8 mouse cellular contexts compared by ENCODE assay signal in genomic region chr11:75510627-75510993, GRCm38 (mm10). TPM values are rescaled to one million over a fixed set of nuclear protein-coding genes. Genes with fewer than 3 reads are reported as not detected.
DNase-seq lines count a peak whose midpoint lies in the region; ATAC-seq and TF ChIP-seq lines count a peak whose summit lies in the region.

No protein-coding gene starts in this region.

- H3K4me3 ChIP-seq in embryonic fibroblast, embryonic 13.5 days (ENCODE audit: insufficient read depth, low read length) = peak overlapping the region; percentile 7
- H3K4me3 ChIP-seq in heart, embryonic 11.5 days (ENCODE audit: low read depth, low read length) = peak overlapping the region; percentile 53
- H3K4me3 ChIP-seq in kidney, embryonic 15.5 days (replicated peaks) = peak overlapping the region; percentile 54

- peak overlapping the region; percentile 72 for H3K9ac ChIP-seq in heart, embryonic 11.5 days (ENCODE audit: low read depth, low read length)
- peak overlapping the region; percentile 51 for H3K9ac ChIP-seq in kidney, embryonic 15.5 days

- H3K4me2 ChIP-seq in heart, embryonic 11.5 days = peak overlapping the region; percentile 87
- peak overlapping the region; percentile 91 for H3K4me2 ChIP-seq in kidney, embryonic 15.5 days

- DNase-seq in B cell, adult 2 months = peak; percentile 97 to 98
- peak; percentile 97 for DNase-seq in brain, adult 2 months (ENCODE audit: low read depth, low spot score)
- DNase-seq in liver = peak; percentile 94
- peak; percentile 83 to 89 for DNase-seq in monocyte, adult 2 months (ENCODE audit: low read depth in 1 of 2, low spot score in 2 of 2)
- peak; percentile 87 to 95 for DNase-seq in spleen, postnatal 14 days (ENCODE audit: low spot score in 2 of 2)

- H3K9me3 ChIP-seq in heart, embryonic 11.5 days (replicated peaks; ENCODE audit: control insufficient read depth, low read length) = no peaks in the 10 kb centered on the region
- no peaks in the 10 kb centered on the region for H3K9me3 ChIP-seq in kidney, embryonic 15.5 days (replicated peaks)

- H3K36me3 ChIP-seq in heart, embryonic 11.5 days (ENCODE audit: control insufficient read depth, insufficient read depth, low read length) = peaks cover 26% of the 10 kb centered on the region
- peaks cover 40% of the 10 kb centered on the region for H3K36me3 ChIP-seq in kidney, embryonic 15.5 days

- TF ChIP-seq POLR2A in embryonic fibroblast, embryonic 13.5 days (IDR thresholded peaks at IDR 0.05; ENCODE audit: low read depth, low read length) = peak; percentile 73

- H3K4me1 ChIP-seq in embryonic fibroblast, embryonic 13.5 days (ENCODE audit: control insufficient read depth, insufficient read depth, low read length) = peaks cover 9% of the 10 kb centered on the region
- H3K4me1 ChIP-seq in heart, embryonic 11.5 days (ENCODE audit: control insufficient read depth, insufficient read depth, low read length) = peaks cover 16% of the 10 kb centered on the region
- H3K4me1 ChIP-seq in kidney, embryonic 15.5 days = peaks cover 38% of the 10 kb centered on the region

- H3K27me3 ChIP-seq in heart, embryonic 11.5 days (ENCODE audit: control insufficient read depth, insufficient read depth, low read length) = peaks cover 3% of the 10 kb centered on the region; the same call in 1 of the 2 replicates
- H3K27me3 ChIP-seq in kidney, embryonic 15.5 days = no peaks in the 10 kb centered on the region

- H3K27ac ChIP-seq in embryonic fibroblast, embryonic 13.5 days (ENCODE audit: insufficient read depth, low read length) = peak overlapping the region; percentile 36; the same call in 1 of the 2 replicates
- peak overlapping the region; percentile 77 for H3K27ac ChIP-seq in heart, embryonic 11.5 days (ENCODE audit: low read depth, low read length)
- H3K27ac ChIP-seq in kidney, embryonic 15.5 days = peak overlapping the region; percentile 85

- 1% methylated on average over 24 of the region's 24 CpGs for WGBS in heart, embryonic 11.5 days (ENCODE audit: insufficient replicate concordance)
- WGBS in kidney, embryonic 15.5 days = 3% methylated on average over 24 of the region's 24 CpGs

- peak; percentile 70 for ATAC-seq in heart, embryonic 11.5 days (replicated peaks; ENCODE audit: insufficient number of reproducible peaks, low FRiP score, low TSS enrichment)
- peak; percentile 87 for ATAC-seq in kidney, embryonic 15.5 days (replicated peaks; ENCODE audit: low FRiP score)

- peak; percentile 85 for TF ChIP-seq CTCF in embryonic fibroblast, embryonic 13.5 days (IDR thresholded peaks at IDR 0.05; ENCODE audit: borderline replicate concordance, insufficient read depth, low read length)

RNA-seq across cellular contexts. Expression of gene Rilp, which starts 0.7 kb away (rescaled TPM):
- 1.7 TPM in 2 replicates for polyA plus RNA-seq in embryonic fibroblast, embryonic 13.5 days (2011; ENCODE audit: insufficient read length, low read depth, missing spikeins)
- 0.94 and 2.0 TPM in 2 replicates for polyA plus RNA-seq in heart, embryonic 11.5 days (2014; fragmentation: Nextera tagmentation; extraction: Ambion mirVana)
- polyA plus RNA-seq in kidney, embryonic 15.5 days (2015; fragmentation: Nextera tagmentation; extraction: Ambion mirVana) = 1.3 TPM in 2 replicates

RNA-seq across cellular contexts. Expression of gene Scarf1, which starts 2.7 kb away (rescaled TPM):
- polyA plus RNA-seq in embryonic fibroblast, embryonic 13.5 days (2011; ENCODE audit: insufficient read length, low read depth, missing spikeins) = 0.25 TPM in 1 of 2 replicates, not detected in the other
- polyA plus RNA-seq in heart, embryonic 11.5 days (2014; fragmentation: Nextera tagmentation; extraction: Ambion mirVana) = 7.6 and 8.7 TPM in 2 replicates
- 15.0 and 15.4 TPM in 2 replicates for polyA plus RNA-seq in kidney, embryonic 15.5 days (2015; fragmentation: Nextera tagmentation; extraction: Ambion mirVana)

RNA-seq across cellular contexts. Expression of gene Slc43a2, which starts 20.9 kb away (rescaled TPM):
- polyA plus RNA-seq in embryonic fibroblast, embryonic 13.5 days (2011; ENCODE audit: insufficient read length, low read depth, missing spikeins) = 5.4 and 6.9 TPM in 2 replicates
- polyA plus RNA-seq in heart, embryonic 11.5 days (2014; fragmentation: Nextera tagmentation; extraction: Ambion mirVana) = 2.7 and 4.2 TPM in 2 replicates
- polyA plus RNA-seq in kidney, embryonic 15.5 days (2015; fragmentation: Nextera tagmentation; extraction: Ambion mirVana) = 7.5 and 8.0 TPM in 2 replicates

RNA-seq across cellular contexts. Expression of gene Prpf8, which starts 24.0 kb away (rescaled TPM):
- polyA plus RNA-seq in embryonic fibroblast, embryonic 13.5 days (2011; ENCODE audit: insufficient read length, low read depth, missing spikeins) = 127 and 132 TPM in 2 replicates
- 56.1 and 62.1 TPM in 2 replicates for polyA plus RNA-seq in heart, embryonic 11.5 days (2014; fragmentation: Nextera tagmentation; extraction: Ambion mirVana)
- polyA plus RNA-seq in kidney, embryonic 15.5 days (2015; fragmentation: Nextera tagmentation; extraction: Ambion mirVana) = 54.6 and 61.7 TPM in 2 replicates

RNA-seq across cellular contexts. Expression of gene Tlcd2, which starts 49.1 kb away (rescaled TPM):
- polyA plus RNA-seq in embryonic fibroblast, embryonic 13.5 days (2011; ENCODE audit: insufficient read length, low read depth, missing spikeins) = 11.2 and 11.4 TPM in 2 replicates
- polyA plus RNA-seq in heart, embryonic 11.5 days (2014; fragmentation: Nextera tagmentation; extraction: Ambion mirVana) = 14.4 and 16.1 TPM in 2 replicates
- polyA plus RNA-seq in kidney, embryonic 15.5 days (2015; fragmentation: Nextera tagmentation; extraction: Ambion mirVana) = 22.6 and 24.5 TPM in 2 replicates

Comparison
In these comparisons a context has a peak if more than half of its experiments do, and no peak if none do; other contexts are left out.
1. Peak in every context shown above with its lines: DNase-seq, ATAC-seq, H3K4me3 ChIP-seq and H3K27ac ChIP-seq.